Mouse (Mus musculus) ES-E14 (cell line): ENCODE data around the gene Sec14l4. TPM values are rescaled to one million over a fixed set of nuclear protein-coding genes. Genes with fewer than 3 reads are reported as not detected.

Experiments
- DNase-seq: peaks from one replicate; pipeline ENCODE4 v3.0.0-alpha.2; 2013; ENCODE audit warnings: low read depth, low spot score
- H3K27ac ChIP-seq: 2 replicates; pipeline ENCODE4 v1.5.1; 2012; ENCODE audit warnings: low read depth, mild to moderate bottlenecking, low read length, moderate library complexity, mixed read lengths; ENCODE audit not compliant: poor library complexity, insufficient read depth, severe bottlenecking
- H3K36me3 ChIP-seq: 2 replicates; pipeline ENCODE4 v1.6.1; 2012; ENCODE audit warnings: mild to moderate bottlenecking, low read length, moderate library complexity, mixed read lengths; ENCODE audit not compliant: control insufficient read depth, poor library complexity, insufficient read depth, severe bottlenecking
- H3K4me1 ChIP-seq, 2 experiments: fragments of 150-350 bp in 1 of 2; sonication (generic) in 1 of 2; 2 replicates each; pipeline ENCODE4 v1.6.1; 2012; ENCODE audit warnings: low read length in 2 of 2, mild to moderate bottlenecking in 1 of 2, mixed read lengths in 1 of 2; ENCODE audit not compliant: control insufficient read depth in 2 of 2, insufficient read depth in 2 of 2, poor library complexity in 1 of 2
- H3K4me3 ChIP-seq, 2 experiments: fragments of 150-350 bp in 1 of 2; sonication (generic) in 1 of 2; 2 replicates each; pipeline ENCODE4 v1.5.1; 2012; ENCODE audit warnings: low read length in 2 of 2, low read depth in 1 of 2, mild to moderate bottlenecking in 1 of 2, mixed read lengths in 1 of 2; ENCODE audit not compliant: insufficient read depth in 1 of 2, poor library complexity in 1 of 2, severe bottlenecking in 1 of 2
- H3K9ac ChIP-seq: 2 replicates; pipeline ENCODE4 v1.6.1; 2012; ENCODE audit warnings: low read depth, mild to moderate bottlenecking, low read length, mixed read lengths; ENCODE audit not compliant: poor library complexity, insufficient read depth, severe bottlenecking
- H3K9me3 ChIP-seq: fragments of 150-350 bp; sonication (generic); 2 replicates; pipeline ENCODE4 v1.6.1; 2012; ENCODE audit warnings: low read depth, mild to moderate bottlenecking, low read length; ENCODE audit not compliant: control insufficient read depth, insufficient read depth
- CHD2 ChIP-seq: IDR thresholded peaks from 2 replicates; pipeline ENCODE4 v1.6.1; 2014; ENCODE audit warnings: mild to moderate bottlenecking, low read depth, low read length, inconsistent platforms
- HCFC1 ChIP-seq: IDR thresholded peaks from 2 replicates; pipeline ENCODE4 v1.6.1; 2012; ENCODE audit warnings: low read length, inconsistent platforms, borderline replicate concordance; ENCODE audit not compliant: insufficient read depth
- MAFK ChIP-seq: IDR thresholded peaks from 2 replicates; pipeline ENCODE4 v1.6.1; 2014; ENCODE audit warnings: mild to moderate bottlenecking, low read depth, low read length, inconsistent platforms; ENCODE audit not compliant: insufficient read depth
- ZC3H11A ChIP-seq: IDR thresholded peaks from 2 replicates; pipeline ENCODE4 v1.6.1; 2012; ENCODE audit warnings: low read depth, mild to moderate bottlenecking, inconsistent platforms, low read length, borderline replicate concordance
- ZNF384 ChIP-seq: IDR thresholded peaks from 2 replicates; pipeline ENCODE4 v1.6.1; 2012; ENCODE audit warnings: low read depth, low read length, inconsistent platforms
- in situ Hi-C, 2 experiments: fragments of 600-800 bp; cut with MboI; formaldehyde crosslinking; loops; one replicate each; pipeline ENCODE4 v1.15.1; 2025; ENCODE audit warnings: low sequenced_read_pairs in 2 of 2, inconsistent platforms in 1 of 2; ENCODE audit not compliant: unreplicated experiment in 2 of 2
- total RNA-seq: library from RNA; depleted of rRNA; stranded (reverse); fragments of 300-350 nt; gene quantifications from 2 replicates; pipeline ENCODE4 v1.2.3, GENCODE M21; 2012

Sec14l4 gene
- total RNA-seq, 1 experiment, result 0.94 TPM

DNA sequence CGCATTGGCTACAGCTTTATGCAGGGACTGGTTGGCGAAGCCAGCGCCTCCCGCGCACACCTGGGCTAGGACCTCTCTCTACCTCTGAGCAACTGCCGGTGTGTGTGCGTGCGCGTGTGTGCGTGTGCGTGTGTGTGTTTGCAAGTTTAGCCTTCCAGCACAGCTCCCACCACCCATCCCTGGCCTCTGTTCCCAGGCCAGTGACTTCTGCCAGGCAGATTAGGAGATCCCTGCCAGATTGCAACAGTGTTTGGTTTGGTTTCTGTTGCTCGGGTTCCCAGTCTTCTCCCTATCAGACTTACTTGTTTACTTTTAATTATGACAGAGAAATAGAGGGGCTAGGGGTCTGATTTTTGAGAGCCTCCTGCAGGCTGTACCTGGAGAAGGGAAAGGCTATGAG is 699 bp downstream of the Sec14l4 start:
- H3K9me3 ChIP-seq, result no peaks in the 10 kb centered on the region
- TF ChIP-seq MAFK, result no peak
- no peak for TF ChIP-seq HCFC1
- no peak for TF ChIP-seq CHD2
- no peak for TF ChIP-seq ZNF384
- no peak for TF ChIP-seq ZC3H11A
- no peaks in the 10 kb centered on the region; the same call in 1 of the 2 replicates for H3K36me3 ChIP-seq
- H3K27ac ChIP-seq, result no peak overlapping the region
- in situ Hi-C loops, result no loop called here
- peak overlapping the region; percentile 45 to 56 for H3K4me3 ChIP-seq
- DNase-seq, result no peak
- H3K4me1 ChIP-seq, result peaks cover 5 to 19% of the 10 kb centered on the region in 2 experiments; a peak in 3 of 4 replicates
- H3K9ac ChIP-seq, result peak overlapping the region; percentile 55; the same call in 1 of the 2 replicates

DNA sequence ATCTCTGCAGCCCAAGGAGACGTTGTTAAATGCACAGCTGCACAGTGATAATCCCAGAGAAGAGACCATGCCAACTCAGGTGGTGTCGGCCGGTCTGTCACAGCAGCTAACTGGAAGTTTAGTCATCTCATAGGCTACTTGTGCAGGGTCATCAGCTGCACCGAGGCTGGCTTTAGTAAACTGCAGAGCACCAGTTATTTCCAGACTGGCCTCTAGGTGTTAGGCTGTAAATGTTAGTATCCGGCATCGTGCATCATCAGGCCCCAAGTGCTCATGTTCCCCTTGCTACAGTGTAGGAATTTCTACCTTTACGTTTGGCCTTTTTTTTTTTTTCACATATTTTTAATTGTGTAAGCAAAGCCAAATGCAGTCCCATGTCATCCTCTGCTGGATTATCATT is 2.2 kb downstream of the Sec14l4 start:
- H3K9ac ChIP-seq, result no peak overlapping the region
- no peak for DNase-seq
- H3K27ac ChIP-seq, result no peak overlapping the region
- no peaks in the 10 kb centered on the region; the same call in 1 of the 2 replicates for H3K36me3 ChIP-seq
- H3K4me3 ChIP-seq, result no peak overlapping the region
- no peaks in the 10 kb centered on the region for H3K9me3 ChIP-seq
- peaks cover 5 to 17% of the 10 kb centered on the region in 2 experiments; a peak in 2 of 4 replicates for H3K4me1 ChIP-seq
- in situ Hi-C loops, result no loop called here
- TF ChIP-seq HCFC1 (no peak), ZC3H11A (no peak), ZNF384 (no peak), MAFK (no peak), CHD2 (no peak)

DNA sequence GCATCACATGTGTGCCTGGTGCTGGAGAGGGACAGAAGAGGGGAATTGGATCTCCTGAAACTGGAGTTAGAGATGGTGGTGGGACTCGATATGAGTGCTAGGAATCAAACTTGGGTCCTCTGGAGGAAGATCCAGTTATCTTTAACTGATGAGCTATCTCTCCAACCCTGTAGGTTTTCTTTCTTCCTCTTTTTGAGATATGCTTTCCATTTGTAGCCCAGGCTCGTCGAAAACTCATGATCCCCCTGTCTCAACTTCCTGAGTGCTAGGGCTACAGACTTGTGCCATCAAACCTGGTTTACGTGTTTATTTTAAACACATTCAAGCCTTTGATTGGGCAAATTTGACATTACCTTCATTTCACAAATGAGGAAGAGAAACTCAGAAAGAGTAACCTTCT is 2.9 kb downstream of the Sec14l4 start:
- Histone ChIP-seq H3K4me3 (no peak overlapping the region), H3K27ac (no peak overlapping the region), H3K36me3 (no peaks in the 10 kb centered on the region; the same call in 1 of the 2 replicates), H3K4me1 (peaks cover 5 to 17% of the 10 kb centered on the region in 2 experiments; a peak in 2 of 4 replicates), H3K9ac (no peak overlapping the region), H3K9me3 (no peaks in the 10 kb centered on the region)
- DNase-seq, result no peak
- in situ Hi-C loops, result no loop called here
- no peak for TF ChIP-seq MAFK
- no peak for TF ChIP-seq HCFC1
- TF ChIP-seq ZC3H11A, result no peak
- TF ChIP-seq CHD2, result no peak

DNA sequence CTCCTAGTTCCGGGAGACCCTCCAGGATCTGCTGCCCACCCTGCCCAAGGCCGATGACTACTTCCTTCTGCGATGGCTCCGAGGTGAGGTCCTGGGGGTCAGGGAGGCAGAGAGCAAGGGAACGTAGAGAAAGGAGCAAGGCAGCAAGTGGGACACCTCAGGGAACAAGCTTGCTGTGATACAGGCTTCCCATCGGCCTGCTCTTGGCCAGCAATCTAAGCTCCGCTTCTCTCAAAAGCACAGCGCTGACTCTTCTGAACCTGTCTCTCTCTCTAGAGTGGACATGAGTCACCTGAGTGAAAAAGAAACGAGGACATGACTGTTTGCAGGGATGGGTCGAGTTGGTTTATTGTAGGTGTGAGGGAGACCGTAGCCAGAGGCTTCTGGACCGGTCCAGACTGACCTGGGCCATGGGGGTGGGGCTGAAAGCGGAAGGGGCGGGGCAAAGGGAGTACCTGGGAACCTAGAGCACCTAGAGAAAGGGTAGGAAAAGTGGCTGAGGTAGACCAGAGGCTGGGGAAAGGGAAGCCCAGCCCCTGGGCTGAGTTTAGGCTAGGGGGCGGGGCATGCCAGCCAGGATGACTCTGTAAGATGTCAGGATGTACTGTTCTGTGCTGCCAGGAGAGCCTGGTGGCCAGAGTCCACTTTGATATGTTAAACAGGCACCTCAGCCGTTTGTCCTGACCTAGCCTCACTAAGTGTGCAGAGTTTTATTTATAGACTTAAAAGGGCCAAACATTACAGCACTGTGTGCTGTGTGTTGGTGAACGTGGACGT is 4.0 kb downstream of the Sec14l4 start:
- Histone ChIP-seq H3K4me1 (peaks cover 5 to 17% of the 10 kb centered on the region in 2 experiments; a peak in 2 of 4 replicates), H3K9me3 (no peaks in the 10 kb centered on the region), H3K27ac (no peak overlapping the region), H3K4me3 (peak overlapping the region; percentile 17 to 22; a peak in 1 of 4 replicates), H3K36me3 (no peaks in the 10 kb centered on the region; the same call in 1 of the 2 replicates), H3K9ac (no peak overlapping the region)
- in situ Hi-C loops, result no loop called here
- DNase-seq, result peak; percentile 50
- TF ChIP-seq CHD2, result no peak
- TF ChIP-seq ZNF384, result no peak
- no peak for TF ChIP-seq ZC3H11A
- no peak for TF ChIP-seq MAFK
- no peak for TF ChIP-seq HCFC1
